Mouse (Mus musculus) WW6 (cell line): ENCODE results near the gene Orai1.

Source experiments
- DNase-seq: peaks from one replicate; pipeline ENCODE4 v3.0.0-alpha.2; 2013; ENCODE audit warnings: low read depth, low spot score

The Orai1 gene

DNA sequence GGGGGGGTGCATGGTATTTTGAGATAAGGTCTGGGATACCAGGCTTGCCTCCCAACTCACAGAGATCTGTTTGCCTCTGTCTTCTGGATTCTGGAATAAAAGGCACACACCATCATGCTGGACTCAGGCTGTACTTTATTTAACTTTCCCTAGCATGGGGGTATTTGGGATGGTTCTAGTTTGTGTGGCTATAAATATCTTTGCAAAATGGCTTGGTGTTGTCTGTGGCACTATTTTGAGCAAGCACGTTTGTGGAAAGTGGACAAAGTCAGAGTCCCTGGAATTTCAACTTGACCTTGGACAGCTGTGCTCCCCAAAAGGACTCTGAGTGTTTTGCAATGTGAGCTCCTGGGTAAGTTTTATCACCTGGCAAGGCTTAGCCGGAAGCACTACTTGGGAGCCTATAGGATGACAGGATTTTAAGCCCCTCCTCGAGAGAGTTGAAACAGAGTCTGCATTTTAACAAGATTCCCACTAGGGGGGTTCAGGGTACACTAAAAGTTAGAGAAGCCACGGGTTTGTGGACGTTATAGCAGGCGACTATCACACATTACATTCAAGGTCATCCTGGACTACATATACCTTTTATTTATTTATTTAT, 52.6 kb downstream of the Orai1 start:
- no peak for DNase-seq

DNA sequence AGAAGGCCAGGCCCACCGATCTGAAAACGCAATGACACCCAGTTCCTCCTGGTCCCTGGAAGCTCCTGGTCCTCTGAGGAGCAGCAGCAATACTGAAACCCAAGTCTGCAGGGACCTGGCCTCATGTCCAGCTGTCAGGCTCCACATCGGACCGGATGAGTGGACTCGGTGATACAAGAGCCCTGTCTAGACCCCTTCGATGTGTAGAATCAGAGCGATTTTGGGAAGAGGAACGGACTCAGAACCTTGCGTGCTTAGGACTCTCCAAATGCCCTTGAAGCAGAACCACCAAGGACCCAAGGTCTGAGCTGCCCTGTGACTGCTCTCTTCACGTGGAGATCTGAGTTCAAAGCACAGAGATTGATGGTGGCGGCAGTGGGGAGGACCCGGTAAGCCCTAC, 53.2 kb downstream of the Orai1 start, which contains the start of gene Tmem120b:
Gene Tmem120b, plus strand, starts transcription at position 301 of the 400 bp plus-strand sequence.
- no peak for DNase-seq

- DNase-seq, result no peak
Observed at GRCm38 (mm10) chr5:123068714-123069113, 53.8 kb downstream of the Orai1 start.

DNA sequence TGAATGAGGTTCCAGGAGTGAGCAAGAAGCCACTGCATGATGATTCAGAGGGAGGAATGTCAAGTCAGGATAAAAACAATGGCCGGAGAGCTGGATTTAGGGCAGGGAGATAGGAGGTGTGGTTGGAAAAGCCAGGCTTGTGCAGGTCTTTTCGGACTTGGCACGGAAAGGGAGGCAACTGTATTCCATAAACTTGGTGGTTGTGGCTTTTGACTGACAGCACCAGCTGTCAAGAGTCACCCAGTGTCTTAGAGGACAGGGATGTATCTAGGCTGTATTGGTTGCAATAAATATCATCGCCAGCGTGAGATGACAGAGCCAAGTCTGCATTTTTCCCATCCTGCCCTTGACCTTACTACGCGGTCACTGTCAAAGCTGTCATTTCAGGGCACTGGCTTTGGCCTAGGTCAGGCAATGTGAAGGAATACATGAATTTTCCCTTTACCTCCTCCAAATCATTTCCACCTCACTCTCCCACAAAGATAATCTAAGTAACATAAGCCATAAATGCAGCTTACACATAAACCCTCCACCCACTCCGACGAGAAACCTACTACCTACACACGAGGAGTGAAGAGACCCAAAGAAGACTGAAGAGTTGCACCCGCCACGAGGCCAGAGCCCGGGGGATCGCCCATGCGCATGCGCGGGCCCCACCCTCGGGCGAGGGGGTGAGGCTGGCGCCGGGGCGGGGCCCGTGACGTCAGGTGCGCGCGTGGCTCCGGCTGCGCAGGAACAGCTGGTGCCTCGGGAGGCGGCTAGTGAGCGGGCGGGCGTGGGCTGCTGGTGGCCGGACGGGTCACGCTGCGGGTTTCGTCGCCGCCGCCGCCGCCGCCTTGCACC, 60.9 kb downstream of the Orai1 start:
- DNase-seq, result peak; percentile 78

DNA sequence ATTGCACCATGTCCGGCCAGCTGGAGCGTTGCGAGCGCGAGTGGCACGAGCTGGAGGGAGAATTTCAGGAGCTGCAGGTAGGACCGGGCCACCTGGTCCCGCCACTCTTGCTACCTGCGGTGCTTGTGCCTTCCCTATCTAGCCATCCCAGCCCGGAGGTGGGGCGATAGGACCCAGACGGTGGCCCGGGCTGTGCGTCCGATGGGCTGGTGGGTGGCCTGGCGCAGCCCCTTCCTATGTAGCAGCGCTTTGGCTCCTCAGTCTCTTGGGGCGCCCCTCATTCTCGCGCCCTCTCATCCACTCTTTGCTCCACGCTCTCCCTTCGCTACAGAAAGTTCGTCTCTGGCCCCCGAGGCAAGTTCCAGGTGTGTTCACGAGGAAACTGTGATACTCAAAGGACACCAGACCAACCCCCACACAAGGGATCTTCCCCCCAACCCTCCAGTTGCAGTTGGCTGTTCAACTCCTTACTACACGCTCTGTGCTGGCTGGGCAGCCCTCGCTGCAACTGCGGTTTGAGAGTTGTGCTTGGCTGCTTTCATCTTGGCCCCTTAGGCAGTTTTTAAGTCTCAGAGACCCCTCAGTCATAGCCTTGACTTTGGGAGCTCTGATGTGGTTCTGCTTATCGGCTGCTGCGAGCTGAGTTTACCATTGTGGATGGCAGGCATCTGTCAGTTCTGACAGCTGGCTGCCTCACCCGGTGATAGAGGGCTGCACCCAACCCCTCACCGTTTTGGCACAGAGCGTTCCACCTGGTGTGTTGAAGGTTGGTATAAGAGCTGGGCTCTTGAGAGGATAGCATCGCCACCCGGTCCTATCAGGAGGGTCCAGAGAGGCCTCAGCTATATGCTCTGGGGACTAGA, 61.8 kb downstream of the Orai1 start:
- no peak for DNase-seq

DNA sequence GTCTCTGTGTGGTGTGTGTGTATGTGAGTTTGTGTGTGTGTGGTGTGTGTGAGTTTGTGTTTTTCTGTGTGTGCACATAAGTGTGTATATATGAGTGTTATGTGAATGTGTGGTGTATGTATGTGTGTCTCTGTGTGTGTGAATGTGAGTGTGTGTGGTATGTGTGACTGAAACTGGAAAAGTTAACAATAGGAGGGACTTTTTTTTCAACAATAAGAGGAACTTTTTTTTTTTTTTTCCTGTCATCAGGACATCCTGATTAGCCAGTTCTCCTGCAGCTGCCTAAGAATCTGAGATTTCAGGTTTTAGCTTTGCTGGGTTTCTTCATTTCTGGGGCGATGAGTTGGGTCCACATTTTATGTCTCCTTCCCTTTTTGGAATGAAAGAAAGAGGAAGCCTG, 64.7 kb downstream of the Orai1 start:
- no peak for DNase-seq

- DNase-seq, result no peak
Observed at GRCm38 (mm10) chr5:123080041-123080440, 65.2 kb downstream of the Orai1 start.
